Mouse (Mus musculus) ES-Bruce4 (cell line): ENCODE measurements around the gene Map2k3. TPM values are rescaled to one million over a fixed set of nuclear protein-coding genes. Genes with fewer than 3 reads are reported as not detected.

Experiments
- H3K27ac ChIP-seq: 2 replicates; pipeline ENCODE4 v1.5.1; 2012; ENCODE audit warnings: low read length, inconsistent platforms; ENCODE audit not compliant: insufficient read depth
- H3K27me3 ChIP-seq: 2 replicates; pipeline ENCODE4 v1.6.1; 2012; ENCODE audit warnings: mild to moderate bottlenecking, low read length, inconsistent platforms; ENCODE audit not compliant: control insufficient read depth, poor library complexity, insufficient read depth, severe bottlenecking
- H3K36me3 ChIP-seq: 2 replicates; pipeline ENCODE4 v1.6.1; 2012; ENCODE audit warnings: inconsistent platforms, mild to moderate bottlenecking, low read length, moderate library complexity; ENCODE audit not compliant: control insufficient read depth, poor library complexity, insufficient read depth, severe bottlenecking
- H3K4me1 ChIP-seq: one replicate; pipeline ENCODE4 v1.8.1; 2011; ENCODE audit warnings: low read length; ENCODE audit not compliant: control insufficient read depth, insufficient read depth
- H3K4me3 ChIP-seq: 2 replicates; pipeline ENCODE4 v1.5.1; 2011; ENCODE audit warnings: low read depth, mild to moderate bottlenecking, low read length
- H3K9ac ChIP-seq: 2 replicates; pipeline ENCODE4 v1.6.1; 2012; ENCODE audit warnings: low read depth, mild to moderate bottlenecking, inconsistent platforms; ENCODE audit not compliant: poor library complexity, severe bottlenecking
- H3K9me3 ChIP-seq: replicated peaks from 2 replicates; pipeline ENCODE4 v1.6.1; 2012; ENCODE audit warnings: mild to moderate bottlenecking, low read length, inconsistent platforms; ENCODE audit not compliant: control insufficient read depth, poor library complexity, insufficient read depth, severe bottlenecking
- CTCF ChIP-seq: IDR thresholded peaks from one replicate; pipeline ENCODE4 v1.8.1; 2011; ENCODE audit warnings: low read depth, low read length
- EP300 ChIP-seq: IDR thresholded peaks from 2 replicates; pipeline ENCODE4 v1.6.1; 2011; ENCODE audit warnings: low read depth, low read length; ENCODE audit not compliant: insufficient read depth
- POLR2A ChIP-seq: IDR thresholded peaks from one replicate; pipeline ENCODE4 v1.8.1; 2011; ENCODE audit warnings: low read length; ENCODE audit not compliant: insufficient read depth
- polyA plus RNA-seq: library from polyadenylated mRNA; stranded (reverse); fragments of >200 nt; gene quantifications from 2 replicates; pipeline ENCODE4 v1.2.4, GENCODE M21; 2011; ENCODE audit warnings: low read depth; ENCODE audit not compliant: missing spikeins, insufficient read depth, insufficient read length

Map2k3 gene
- polyA plus RNA-seq, 1 experiment = 22.5 TPM

GRCm38 (mm10) chr11:60920021-60920420, 11.8 kb upstream of the Map2k3 start:
- Histone ChIP-seq H3K4me3 (no peak overlapping the region), H3K4me1 (peaks cover 20% of the 10 kb centered on the region)

GRCm38 (mm10) chr11:60922195-60922594, 9.6 kb upstream of the Map2k3 start:
- Histone ChIP-seq H3K4me3 (no peak overlapping the region), H3K27me3 (no peaks in the 10 kb centered on the region), H3K27ac (peak overlapping the region; percentile 99), H3K4me1 (peaks cover 15% of the 10 kb centered on the region), H3K9ac (0 out of 2 replicates have a peak overlapping the region, but pooled peaks have one; percentile 28), H3K9me3 (no peaks in the 10 kb centered on the region), H3K36me3 (peaks cover 9% of the 10 kb centered on the region)
- TF ChIP-seq EP300 = no peak
- no peak for TF ChIP-seq CTCF
- no peak for TF ChIP-seq POLR2A

More at GRCm38 (mm10) chr11:60920021-60920420, 11.8 kb upstream of the Map2k3 start:
- TF ChIP-seq EP300 (no peak), CTCF (no peak), POLR2A (no peak)
- Histone ChIP-seq H3K27ac (no peak overlapping the region), H3K9me3 (no peaks in the 10 kb centered on the region), H3K36me3 (peaks cover 9% of the 10 kb centered on the region), H3K9ac (no peak overlapping the region), H3K27me3 (no peaks in the 10 kb centered on the region)

- no peaks in the 10 kb centered on the region for H3K27me3 ChIP-seq
- peak overlapping the region; percentile 28; the same call in 1 of the 2 replicates for H3K9ac ChIP-seq
- TF ChIP-seq POLR2A (no peak), CTCF (no peak), EP300 (peak; percentile 88)
- H3K4me3 ChIP-seq = no peak overlapping the region
- H3K4me1 ChIP-seq = peaks cover 13% of the 10 kb centered on the region
- no peaks in the 10 kb centered on the region for H3K9me3 ChIP-seq
- peaks cover 9% of the 10 kb centered on the region for H3K36me3 ChIP-seq
- peak overlapping the region; percentile 99 for H3K27ac ChIP-seq
These were observed 8.9 kb upstream of the Map2k3 start for GRCm38 (mm10) chr11:60922964-60923363.

- H3K27ac ChIP-seq = peak overlapping the region; percentile 95
- no peaks in the 10 kb centered on the region for H3K27me3 ChIP-seq
- 0 out of 2 replicates have a peak overlapping the region, but pooled peaks have one; percentile 6 for H3K4me3 ChIP-seq
- H3K36me3 ChIP-seq = peaks cover 9% of the 10 kb centered on the region
- peaks cover 13% of the 10 kb centered on the region for H3K4me1 ChIP-seq
- TF ChIP-seq CTCF (no peak), EP300 (peak; percentile 82; the same call in 1 of the 2 replicates)
- H3K9me3 ChIP-seq = no peaks in the 10 kb centered on the region
- peak overlapping the region; percentile 12; the same call in 1 of the 2 replicates for H3K9ac ChIP-seq
These were observed 7.3 kb upstream of the Map2k3 start for GRCm38 (mm10) chr11:60924498-60924897.

- TF ChIP-seq EP300 (no peak), CTCF (no peak), POLR2A (no peak)
- Histone ChIP-seq H3K27ac (peak overlapping the region; percentile 95), H3K36me3 (peaks cover 9% of the 10 kb centered on the region), H3K9me3 (no peaks in the 10 kb centered on the region), H3K9ac (peak overlapping the region; percentile 12; the same call in 1 of the 2 replicates), H3K4me3 (no peak overlapping the region), H3K4me1 (peaks cover 16% of the 10 kb centered on the region), H3K27me3 (no peaks in the 10 kb centered on the region)
These were observed 6.9 kb upstream of the Map2k3 start for GRCm38 (mm10) chr11:60924981-60925380.

- H3K27me3 ChIP-seq = no peaks in the 10 kb centered on the region
- TF ChIP-seq POLR2A (no peak), EP300 (0 out of 2 replicates have a peak, but pooled peaks have one; percentile 16), CTCF (peak; percentile 77)
- H3K36me3 ChIP-seq = no peaks in the 10 kb centered on the region
- no peaks in the 10 kb centered on the region for H3K9me3 ChIP-seq
- H3K4me3 ChIP-seq = peak overlapping the region; percentile 34
- peak overlapping the region; percentile 59; the same call in 1 of the 2 replicates for H3K9ac ChIP-seq
- H3K27ac ChIP-seq = peak overlapping the region; percentile 51
- peaks cover 9% of the 10 kb centered on the region for H3K4me1 ChIP-seq
These were observed 4.6 kb upstream of the Map2k3 start for GRCm38 (mm10) chr11:60927264-60927663.
